Mouse (Mus musculus) urinary bladder, postnatal 25 days (tissue): ENCODE results near the gene Cnbd2.

Experiments
- DNase-seq: peaks from one replicate; pipeline ENCODE4 v3.0.0; 2022; ENCODE audit warnings: low spot score

Gene Cnbd2

DNA sequence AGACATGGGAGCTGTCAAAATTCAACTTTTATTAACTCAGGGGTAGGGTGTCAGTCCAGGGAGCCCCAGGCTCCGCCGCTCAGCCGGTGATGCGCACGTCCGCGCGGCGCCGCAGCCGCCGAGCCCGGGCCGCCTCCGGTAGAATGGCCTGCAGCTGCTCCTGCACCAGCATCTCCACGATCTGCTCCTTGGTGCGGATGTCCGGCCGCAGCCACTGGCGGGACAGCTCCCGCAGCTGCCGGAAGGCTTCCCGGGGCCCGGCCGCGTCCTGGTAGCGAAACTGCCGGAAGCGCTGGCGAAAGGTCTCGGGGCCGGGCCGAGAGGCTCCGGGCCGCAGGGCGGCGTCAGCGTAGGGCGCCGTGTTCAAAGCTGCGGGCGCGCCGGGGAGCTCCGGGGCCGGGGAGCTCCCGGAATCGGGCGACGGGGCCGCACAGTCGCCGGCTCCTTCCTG is 233 bp upstream of the Cnbd2 start:
- peak; percentile 60 for DNase-seq

DNA sequence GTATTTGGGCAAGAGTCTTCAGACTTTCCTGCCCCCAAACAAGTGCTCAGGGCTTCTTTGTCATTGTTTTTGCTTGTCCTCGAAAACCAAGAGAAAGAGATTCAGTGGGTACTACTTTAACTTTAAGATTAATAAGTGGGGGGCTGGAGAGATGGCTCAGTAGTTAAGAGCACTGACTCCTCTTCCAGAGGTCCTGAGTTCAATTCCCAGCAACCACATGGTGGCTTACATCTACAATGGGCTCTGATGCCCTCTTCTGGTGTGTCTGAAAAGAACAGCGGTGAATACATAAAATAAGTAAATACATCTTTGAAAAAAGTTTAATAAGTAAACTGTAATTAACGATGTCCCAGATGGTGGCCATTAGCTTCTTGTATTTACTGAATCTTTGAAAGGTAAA is 1.1 kb downstream of the Cnbd2 start:
- DNase-seq, result no peak

DNA sequence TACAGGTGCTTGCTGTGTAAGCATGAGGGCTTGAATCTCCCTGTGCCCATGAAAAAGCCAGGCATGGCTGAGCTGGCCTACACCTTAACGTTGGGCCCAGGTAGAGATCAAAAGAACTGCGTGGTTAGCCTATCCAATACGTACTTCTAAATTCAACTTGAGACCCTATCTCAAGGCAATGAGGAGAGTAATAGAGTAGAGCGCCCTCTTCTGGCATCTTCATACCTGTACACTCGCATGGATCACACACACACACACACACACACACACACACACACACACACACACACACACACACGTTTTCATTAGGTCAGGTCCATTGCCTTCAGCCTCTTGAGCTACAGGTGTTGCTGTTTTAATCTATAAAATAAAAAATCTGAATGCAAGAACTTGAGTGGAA is 2.7 kb downstream of the Cnbd2 start:
- DNase-seq, result no peak

DNA sequence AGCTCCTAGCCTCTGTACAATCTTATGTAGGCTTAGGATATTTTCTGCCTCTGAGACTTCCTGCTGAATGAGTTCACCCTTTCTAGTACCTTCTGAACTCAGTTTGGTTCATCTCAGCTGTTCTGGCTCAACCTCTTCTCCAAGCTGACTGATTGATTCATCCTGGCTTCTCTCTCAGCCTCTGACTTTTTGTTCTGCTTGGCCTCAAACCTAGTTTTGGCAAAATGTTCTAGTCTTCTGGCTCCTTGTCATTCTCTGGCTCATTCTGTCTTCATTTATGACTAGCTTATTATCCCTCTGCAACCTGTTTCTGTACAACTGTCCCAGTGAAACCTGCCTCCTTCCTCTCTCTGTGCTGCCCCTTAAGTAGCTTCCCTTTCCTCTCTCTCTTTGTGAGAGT is 6.4 kb downstream of the Cnbd2 start:
- no peak for DNase-seq

DNA sequence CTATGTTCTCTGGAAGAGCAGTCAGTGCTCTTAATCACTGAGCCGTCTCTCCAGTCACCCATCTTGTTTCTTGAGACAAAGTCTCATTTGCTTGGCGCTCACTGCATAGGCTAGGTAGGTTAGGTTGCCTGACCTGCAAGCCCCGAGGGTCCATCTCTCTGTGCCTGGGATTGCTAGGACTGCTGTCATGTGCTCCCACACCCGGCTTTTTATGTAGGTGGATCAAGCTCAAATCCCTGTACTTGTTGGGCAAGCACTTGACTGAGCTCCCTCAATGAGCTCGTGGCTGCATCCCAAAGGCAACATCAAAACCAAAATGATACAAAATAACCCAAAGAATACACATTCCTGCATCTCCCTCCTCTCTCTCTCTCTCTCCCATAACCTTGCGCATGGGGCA is 9.4 kb downstream of the Cnbd2 start:
- no peak for DNase-seq

DNA sequence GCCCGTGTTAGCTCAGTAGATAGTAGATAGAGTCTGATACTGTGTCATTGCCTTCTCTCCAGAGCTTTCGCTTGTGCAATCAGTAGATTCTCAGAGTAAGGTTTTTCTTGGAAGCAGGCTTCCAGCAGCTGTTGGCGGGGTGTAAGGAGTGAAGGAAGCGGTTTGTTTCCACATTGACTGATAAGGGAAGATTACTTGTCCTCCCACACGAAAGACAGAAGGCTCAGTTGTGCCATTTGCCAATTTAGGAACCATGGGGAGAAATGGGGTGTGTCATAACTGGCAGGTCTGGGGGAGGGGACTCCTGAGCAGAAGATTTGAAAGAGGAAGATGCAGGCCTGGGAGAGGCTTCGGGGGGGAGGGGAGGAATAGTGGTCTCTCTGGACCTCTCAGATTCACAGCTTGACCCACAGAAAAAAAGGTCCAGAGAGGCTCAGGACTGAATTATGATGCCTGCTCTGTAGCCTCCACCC is 12.1 kb downstream of the Cnbd2 start:
- no peak for DNase-seq

DNA sequence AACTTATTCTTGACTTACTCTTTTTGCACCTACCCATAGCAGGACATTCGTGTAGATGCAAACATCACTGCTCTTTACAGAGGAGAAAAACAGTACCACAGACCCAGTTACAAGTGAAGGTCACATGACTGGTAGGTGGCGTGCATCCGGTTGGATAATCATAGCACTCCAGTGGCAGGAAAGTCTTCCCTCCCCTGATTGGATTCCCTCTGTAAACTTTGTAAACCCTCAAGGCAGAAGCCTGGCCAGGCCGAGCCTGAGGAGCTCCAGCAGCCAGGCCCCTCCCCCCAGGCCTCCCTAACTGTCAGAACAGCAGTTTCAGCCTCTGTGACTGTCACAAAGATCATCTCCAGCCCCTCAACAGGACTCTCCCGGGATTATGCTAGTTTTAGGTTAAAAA is 12.6 kb downstream of the Cnbd2 start:
- no peak for DNase-seq

DNA sequence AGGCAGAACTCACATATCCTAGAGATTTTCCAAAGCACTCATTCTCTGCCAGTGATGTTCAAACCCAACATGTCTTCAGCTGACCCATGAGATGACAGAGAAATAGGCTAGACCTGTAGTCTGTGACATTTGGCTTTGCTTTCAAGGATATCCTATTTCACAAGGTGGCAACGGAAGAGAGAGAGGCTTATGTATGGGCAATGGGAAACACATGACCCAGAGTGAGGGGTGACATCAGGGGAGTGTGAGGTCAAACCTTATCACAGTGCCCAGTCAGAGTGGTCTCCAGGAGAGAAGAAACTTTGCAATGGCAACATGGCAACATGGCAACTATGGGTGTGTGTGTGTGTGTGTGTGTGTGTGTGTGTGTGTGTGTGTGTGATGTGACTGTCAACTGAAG is 18.6 kb downstream of the Cnbd2 start:
- no peak for DNase-seq

DNA sequence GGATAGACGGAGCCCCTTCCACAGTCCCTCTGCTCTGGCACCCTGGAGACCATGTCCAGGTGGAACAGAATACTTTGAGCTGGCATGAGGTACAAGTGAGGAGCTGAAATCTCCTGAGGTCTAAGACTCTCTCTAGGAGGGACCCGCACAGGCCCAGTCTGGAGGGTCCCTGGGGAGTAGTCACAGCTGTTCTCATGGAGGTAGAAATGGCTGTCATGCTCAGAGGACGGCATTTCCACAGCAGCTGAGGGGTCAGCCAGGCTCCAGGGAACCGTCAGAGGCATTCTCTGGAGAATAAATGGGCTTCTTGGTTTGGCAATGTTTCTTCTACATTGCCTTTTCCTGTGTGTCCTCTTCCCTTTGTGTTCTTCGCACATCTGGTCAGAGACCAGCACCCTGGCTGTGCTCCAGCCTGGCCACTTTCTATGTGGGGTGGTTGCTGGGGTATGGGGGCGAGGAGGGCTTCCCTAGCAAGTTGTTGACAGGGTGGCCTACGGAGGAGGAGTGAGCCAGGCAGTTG is 19.4 kb downstream of the Cnbd2 start:
- no peak for DNase-seq

DNA sequence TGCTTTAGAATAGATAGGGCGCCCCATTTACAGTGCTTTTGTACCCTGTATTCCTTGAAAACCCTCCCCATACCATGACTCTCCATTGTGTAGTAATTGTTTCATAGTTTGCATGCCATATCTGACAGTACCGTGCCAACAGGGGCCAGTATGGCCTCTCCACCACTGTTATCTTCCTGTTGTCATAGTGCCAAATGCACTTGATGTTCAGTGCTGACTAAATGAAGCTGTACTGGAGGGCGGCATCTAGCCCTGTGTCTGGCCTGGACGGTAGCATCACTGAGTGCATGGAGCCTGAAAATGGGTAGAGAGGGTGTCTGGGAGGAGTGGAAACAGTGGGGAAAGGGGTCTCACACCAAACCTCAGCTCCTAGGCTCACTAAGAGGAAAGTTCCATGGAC is 28.0 kb downstream of the Cnbd2 start:
- no peak for DNase-seq

DNA sequence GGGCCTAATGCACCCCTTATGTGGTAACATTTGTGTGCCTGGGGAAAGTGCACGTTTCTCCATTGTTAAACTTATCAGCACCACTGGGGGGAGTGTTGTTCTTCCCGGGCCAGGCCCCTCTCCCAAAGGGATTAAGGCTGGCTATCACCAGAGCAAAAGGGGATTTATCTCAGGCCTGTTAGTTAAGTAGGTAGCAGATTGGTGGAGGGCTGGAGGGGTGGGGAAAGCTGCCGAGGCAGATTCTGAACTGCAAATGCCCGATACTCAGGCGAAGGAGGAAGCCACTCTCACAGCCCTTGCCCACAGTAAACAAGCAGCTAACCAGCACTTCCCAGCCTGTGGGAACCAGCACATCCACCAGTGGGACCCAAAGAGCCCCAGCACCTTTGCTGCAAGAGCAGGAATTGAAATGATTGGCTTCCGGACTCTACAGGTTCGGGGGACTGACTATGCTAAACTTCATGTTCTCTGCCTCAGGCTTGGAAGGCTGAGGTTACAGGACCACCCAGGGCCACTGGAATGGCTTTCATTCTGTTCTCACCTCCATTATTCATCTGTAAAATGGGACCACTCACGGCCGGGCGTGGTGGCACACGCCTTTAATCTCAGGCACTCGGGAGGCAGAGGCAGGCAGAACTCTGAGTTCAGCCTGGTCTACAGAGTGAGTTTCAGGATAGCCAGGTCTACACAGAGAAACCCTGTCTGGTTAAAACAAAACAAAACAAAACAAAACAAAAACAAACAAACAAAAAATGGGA is 32.9 kb downstream of the Cnbd2 start:
- DNase-seq, result peak; percentile 29

DNA sequence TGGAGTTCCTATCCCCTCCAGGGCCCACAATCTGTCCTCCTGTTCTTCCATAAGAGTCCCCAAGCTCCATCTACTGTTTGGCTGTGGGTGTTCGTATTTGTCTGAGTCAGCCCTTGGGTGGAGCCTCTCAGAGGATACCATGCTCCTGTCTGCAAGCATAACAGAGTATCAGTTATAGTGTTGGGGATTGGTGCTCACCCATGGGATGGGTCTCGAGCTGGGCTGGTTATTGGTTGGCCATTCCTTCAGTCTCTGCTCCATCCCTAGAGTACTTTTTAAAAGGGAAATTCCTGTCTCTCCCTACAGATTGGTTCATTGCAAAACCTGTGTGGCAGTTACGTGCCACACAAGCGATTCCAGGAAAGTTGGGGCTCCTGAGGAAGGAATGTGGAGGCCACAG is 36.7 kb downstream of the Cnbd2 start:
- no peak for DNase-seq

DNA sequence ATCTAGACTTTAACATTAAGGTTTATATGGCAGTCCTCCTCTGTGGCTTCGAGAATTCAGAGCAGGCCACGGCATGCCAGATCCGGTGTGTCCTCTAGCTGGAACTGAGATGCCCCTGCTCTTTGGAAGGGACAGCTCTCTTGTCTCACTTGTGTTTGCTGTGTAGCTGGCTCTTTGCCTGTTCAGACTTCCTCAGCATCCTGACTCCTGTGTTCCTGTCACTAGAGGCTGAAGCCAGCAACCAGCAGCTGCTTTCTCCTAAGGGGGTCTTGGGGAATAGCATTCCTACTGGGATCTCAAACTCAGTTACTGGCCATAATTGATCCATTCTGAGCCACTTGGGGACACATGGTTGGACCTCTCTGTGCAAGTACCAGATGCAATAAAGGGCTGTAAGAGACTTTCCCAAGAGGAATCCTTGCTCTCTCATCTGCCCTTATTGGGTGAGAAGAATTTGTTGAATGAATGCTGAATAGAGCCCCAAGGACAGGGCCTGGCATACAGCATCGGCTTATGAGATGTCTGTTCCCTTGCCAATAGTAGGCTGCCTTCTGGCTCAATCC is 37.3 kb downstream of the Cnbd2 start:
- DNase-seq, result no peak

DNA sequence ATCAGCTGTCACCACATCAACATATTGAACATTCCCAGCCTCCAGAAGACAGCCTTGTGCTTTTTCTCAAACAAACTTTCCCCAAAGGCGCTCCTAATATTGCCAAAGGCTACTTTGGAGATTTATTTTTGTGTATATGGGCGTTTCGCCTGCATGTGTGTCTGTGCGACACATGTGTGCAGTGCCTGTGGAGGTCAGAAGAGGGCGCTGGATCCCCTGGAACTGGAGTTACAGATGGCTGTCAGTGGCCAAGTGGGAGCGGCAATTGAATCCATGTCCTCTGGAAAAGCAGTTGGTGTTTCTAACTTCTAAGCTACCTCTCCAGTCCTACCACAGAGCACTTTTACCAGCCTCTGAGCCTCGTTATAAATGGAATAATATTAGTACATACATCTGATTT is 39.1 kb downstream of the Cnbd2 start:
- no peak for DNase-seq

DNA sequence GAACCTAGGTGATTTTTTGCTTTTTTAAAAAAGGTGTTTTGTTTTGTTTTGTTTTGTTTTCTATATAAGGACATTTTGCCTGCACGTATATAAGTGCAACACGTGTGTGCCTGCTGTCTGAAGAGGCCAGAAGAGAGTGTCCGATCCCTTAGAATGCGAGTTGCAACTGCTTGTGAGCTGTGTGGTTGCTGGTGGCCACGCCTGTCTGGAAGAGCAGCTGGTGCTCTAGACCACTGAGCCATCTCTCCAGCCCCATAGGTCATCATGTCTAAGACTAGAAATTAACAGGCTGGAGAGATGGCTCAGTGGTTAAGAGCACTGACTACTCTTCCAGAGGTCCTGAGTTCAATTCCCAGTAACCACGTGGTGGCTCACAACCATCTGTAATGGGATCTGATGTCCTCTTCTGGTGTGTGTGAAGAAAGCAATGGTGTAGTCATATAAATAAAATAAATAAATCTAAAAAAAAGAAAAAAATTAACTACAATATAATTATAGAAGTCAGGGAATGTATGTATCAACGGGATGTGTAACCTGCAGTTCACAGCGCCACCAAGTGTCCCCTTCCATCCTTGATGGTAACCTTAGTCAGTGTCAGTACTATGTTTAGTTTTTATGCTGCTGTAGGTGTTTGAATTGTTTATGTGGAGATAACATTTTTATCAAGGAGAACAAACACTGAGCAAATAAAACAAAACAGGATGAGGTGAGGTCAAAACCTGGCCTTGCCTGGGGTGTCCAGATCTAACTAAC is 40.5 kb downstream of the Cnbd2 start:
- DNase-seq, result no peak

DNA sequence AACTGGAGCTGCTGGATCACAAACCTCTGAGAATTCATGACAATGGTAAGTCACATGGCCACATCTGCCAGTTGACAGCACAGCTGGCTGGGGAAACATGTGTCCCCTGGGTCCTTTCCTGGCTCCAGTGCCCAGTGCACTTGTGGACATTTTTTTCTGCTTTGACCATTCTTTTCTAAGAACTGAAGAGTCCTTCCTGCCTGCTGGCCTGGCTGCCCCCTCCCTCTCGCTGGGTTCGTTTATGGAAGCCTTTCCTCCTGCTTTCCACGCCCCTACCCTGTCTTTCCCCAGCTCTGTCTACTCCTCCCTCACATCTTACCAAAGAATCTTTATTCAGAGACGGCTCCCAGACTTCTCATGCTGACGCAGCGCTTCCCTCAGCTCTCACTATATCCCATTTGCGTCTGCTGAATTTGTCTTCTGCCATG is 41.2 kb downstream of the Cnbd2 start:
- DNase-seq, result no peak

DNA sequence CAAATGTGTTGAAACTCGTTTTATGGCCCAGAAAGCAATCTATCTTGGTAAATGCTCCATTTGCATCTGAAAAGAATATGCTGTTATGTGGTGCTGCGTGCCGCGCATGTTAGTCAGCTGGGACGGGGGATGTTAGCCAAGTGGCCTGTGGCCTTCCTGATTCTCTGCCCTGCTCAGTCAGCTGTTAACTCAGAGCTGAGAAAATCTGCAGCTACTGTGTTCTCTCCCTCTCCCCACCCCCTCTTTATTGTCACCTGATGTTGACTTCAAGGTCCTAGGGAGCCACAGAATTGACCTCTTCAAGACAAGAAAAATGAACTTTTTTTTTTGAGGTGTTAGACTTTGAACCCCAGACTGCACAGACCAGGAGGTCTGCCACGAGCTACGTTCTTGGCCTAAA is 43.9 kb downstream of the Cnbd2 start:
- DNase-seq, result no peak

DNA sequence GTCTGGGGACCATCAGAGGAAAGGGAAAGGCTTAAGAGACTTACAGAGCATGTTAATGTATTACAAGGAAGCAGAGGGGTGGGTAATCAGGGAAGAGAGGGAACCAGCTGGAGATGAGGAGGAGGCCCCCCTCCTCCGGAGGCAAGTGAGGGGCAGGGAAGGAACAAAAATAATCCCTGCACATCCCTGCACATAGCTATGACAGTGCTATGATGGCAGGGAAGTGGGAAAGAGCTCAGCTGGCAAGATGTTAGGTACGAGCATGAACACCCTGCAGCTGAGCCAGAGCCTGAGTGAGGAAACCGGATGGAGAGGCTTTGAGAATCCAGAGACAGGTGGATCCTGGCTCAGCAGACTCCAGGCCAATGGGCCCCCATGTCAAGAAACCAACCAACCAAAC is 56.4 kb downstream of the Cnbd2 start:
- no peak for DNase-seq

DNA sequence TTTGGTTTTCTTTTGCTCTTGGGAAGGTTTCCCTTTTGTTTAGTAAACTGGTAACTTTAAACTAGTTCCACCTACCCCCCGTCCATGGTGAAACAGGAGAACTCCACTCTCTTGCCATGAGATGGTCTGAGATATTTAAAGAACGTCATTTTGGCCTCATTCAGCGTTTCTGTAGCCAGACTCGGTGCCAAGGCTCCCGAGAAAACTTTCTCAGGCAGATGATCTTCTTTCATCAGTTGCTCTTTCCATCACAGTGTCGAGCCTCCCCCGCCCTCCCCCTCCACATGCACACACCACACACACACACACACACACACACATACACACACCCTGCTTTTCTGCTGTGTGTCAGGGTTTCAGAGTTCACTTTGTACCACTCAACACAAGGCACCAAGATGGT is 58.8 kb downstream of the Cnbd2 start:
- DNase-seq, result no peak

DNA sequence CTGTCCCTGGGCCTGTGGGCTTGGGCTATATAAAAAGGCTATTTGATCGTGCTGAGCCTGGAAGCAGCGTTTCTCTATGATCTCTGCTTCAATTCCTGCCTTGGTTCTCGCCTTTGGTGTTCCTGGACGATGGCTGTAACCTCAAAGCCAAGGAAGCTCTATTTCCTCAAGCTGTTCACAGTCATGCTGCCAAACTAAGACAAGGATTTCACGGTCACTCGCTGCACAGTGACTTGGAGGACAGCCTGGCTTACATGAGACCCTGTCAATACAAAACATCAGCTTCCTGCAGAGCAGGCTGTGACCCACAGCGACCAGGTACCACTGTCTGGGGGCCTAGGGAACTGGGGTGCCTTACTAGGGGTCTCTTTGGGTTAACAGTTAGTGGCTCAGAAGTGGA is 64.9 kb downstream of the Cnbd2 start:
- DNase-seq, result no peak

DNA sequence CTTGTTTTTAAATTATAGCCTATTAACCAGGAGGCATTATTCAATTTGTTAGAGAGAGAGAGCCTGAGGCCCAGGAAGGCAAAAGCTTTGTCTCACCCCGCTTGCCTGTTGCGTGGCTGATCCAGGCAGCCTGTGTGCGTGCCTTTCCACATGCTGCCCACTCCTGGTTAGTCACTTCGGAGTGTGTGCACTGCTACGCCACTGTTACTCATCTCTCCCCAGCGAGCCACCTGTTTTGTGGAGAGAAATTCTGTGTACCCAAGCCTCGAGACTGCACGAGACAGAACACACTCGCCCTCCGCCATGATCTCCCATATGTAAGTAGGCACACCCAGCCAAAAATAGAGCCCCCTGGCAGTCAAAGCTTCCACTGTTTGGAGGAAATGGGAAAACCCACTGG is 67.8 kb downstream of the Cnbd2 start:
- no peak for DNase-seq

DNA sequence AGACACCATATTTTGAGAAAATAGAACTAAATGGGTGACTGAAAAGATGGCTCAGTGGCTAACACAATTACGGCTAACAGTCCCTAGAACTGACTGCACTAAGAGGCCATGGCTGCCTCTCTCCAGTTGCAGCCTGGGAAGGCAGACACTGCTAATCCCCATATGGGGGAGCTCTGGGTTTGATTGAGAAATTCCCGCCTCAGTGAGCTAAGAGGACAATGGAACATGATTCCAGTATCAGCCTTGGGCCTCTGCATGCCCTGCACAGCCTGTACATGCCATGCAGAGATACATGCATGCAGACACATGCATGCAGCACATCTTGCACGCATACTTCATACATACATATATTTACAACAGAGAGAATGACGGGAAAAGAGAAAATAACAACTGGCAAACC is 69.3 kb downstream of the Cnbd2 start:
- DNase-seq, result no peak
